Mouse (Mus musculus) forebrain, embryonic 13.5 days (tissue): ENCODE results near the gene Dhx16. TPM values are rescaled to one million over a fixed set of nuclear protein-coding genes. Genes with fewer than 3 reads are reported as not detected.

Experiments
- ATAC-seq: fragments of 200-750 bp; cut with Nextera tagmentation; 2 replicates; pipeline ENCODE4 v1.8.0; 2017
- H3K27ac ChIP-seq: fragments of 300-500 bp; sonication (generic); 2 replicates; pipeline ENCODE4 v1.5.1; 2015; ENCODE audit warnings: inconsistent platforms, mild to moderate bottlenecking, moderate library complexity
- H3K27me3 ChIP-seq: fragments of 300-500 bp; sonication (generic); 2 replicates; pipeline ENCODE4 v1.6.1; 2015; ENCODE audit warnings: mild to moderate bottlenecking, inconsistent platforms
- H3K36me3 ChIP-seq: fragments of 300-500 bp; sonication (generic); 2 replicates; pipeline ENCODE4 v1.6.1; 2015; ENCODE audit warnings: mild to moderate bottlenecking, inconsistent platforms; ENCODE audit not compliant: poor library complexity, severe bottlenecking
- H3K4me1 ChIP-seq: fragments of 300-500 bp; sonication (generic); 2 replicates; pipeline ENCODE4 v1.6.1; 2015; ENCODE audit warnings: inconsistent platforms
- H3K4me2 ChIP-seq: fragments of 300-500 bp; sonication (generic); 2 replicates; pipeline ENCODE4 v1.6.1; 2015; ENCODE audit warnings: inconsistent platforms, mild to moderate bottlenecking, moderate library complexity
- H3K4me3 ChIP-seq: fragments of 300-500 bp; sonication (generic); 2 replicates; pipeline ENCODE4 v1.5.1; 2015; ENCODE audit warnings: mild to moderate bottlenecking, inconsistent platforms
- H3K9ac ChIP-seq: fragments of 300-500 bp; sonication (generic); 2 replicates; pipeline ENCODE4 v1.6.1; 2015; ENCODE audit warnings: mild to moderate bottlenecking, inconsistent platforms
- H3K9me3 ChIP-seq: fragments of 300-500 bp; sonication (generic); replicated peaks from 2 replicates; pipeline ENCODE4 v1.6.1; 2016; ENCODE audit warnings: inconsistent platforms
- WGBS: fragments of 180-500 bp; shearing (Covaris S2); methylation state at CpG from one replicate; pipeline ENCODE4 v1.1.7; 2015; 5-methylcytosine and 5-hydroxymethylcytosine counted together
- polyA plus RNA-seq: library from polyadenylated mRNA; unstranded; fragments of >200 nt; fragmentation: Nextera tagmentation; extraction: Ambion mirVana; gene quantifications from 2 replicates; pipeline ENCODE4 v1.2.1, GENCODE M21; 2015

Gene Dhx16
- polyA plus RNA-seq, 1 experiment from 2014 or later = 38.6 TPM

DNA sequence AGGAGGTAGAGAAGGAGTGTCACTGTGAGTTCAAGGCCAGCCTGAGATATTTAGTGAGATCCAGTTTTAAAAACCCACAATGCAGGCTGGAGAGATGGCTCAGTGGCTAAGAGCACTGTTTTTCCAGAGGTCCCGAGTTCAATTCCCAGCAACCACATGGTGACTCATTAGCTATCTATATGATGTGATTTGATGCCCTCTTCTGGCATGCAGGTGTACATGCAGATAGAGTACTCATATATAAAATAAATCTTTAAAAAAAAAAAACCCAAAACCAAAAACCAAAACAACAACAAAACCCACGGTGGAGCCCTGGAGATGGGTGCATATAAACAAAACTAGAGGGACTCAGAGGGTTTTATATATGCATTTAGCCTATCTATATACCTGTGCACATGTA lies 28.0 kb downstream of the Dhx16 start:
- H3K36me3 ChIP-seq = peaks cover 78% of the 10 kb centered on the region
- H3K9ac ChIP-seq = 0 out of 2 replicates have a peak overlapping the region, but pooled peaks have one; percentile 85
- no peak for ATAC-seq
- no peak overlapping the region for H3K27ac ChIP-seq
- no peaks in the 10 kb centered on the region for H3K9me3 ChIP-seq
- peak overlapping the region; percentile 95 for H3K4me2 ChIP-seq
- WGBS = 84% methylated on average over 2 of the region's 2 CpGs
- no peaks in the 10 kb centered on the region for H3K27me3 ChIP-seq
- H3K4me3 ChIP-seq = peak overlapping the region; percentile 13; the same call in 1 of the 2 replicates
- H3K4me1 ChIP-seq = peaks cover 25% of the 10 kb centered on the region

- Histone ChIP-seq H3K27ac (peak overlapping the region; percentile 85), H3K9me3 (no peaks in the 10 kb centered on the region), H3K4me2 (peak overlapping the region; percentile 95), H3K4me3 (peak overlapping the region; percentile 74), H3K9ac (peak overlapping the region; percentile 85), H3K4me1 (peaks cover 25% of the 10 kb centered on the region), H3K36me3 (peaks cover 72% of the 10 kb centered on the region), H3K27me3 (no peaks in the 10 kb centered on the region)
- 24% methylated on average over 20 of the region's 20 CpGs for WGBS
- peak; percentile 34 for ATAC-seq
Observed at GRCm38 (mm10) chr17:35909186-35909918, 29.7 kb downstream of the Dhx16 start.

- Histone ChIP-seq H3K27me3 (no peaks in the 10 kb centered on the region), H3K4me3 (peak within 1 kb of the TSS; percentile 74), H3K9me3 (no peaks in the 10 kb centered on the region), H3K4me1 (peaks cover 25% of the 10 kb centered on the region), H3K27ac (peak within 1 kb of the TSS; percentile 85), H3K36me3 (peaks cover 68% of the 10 kb centered on the region), H3K9ac (peak within 1 kb of the TSS; percentile 85), H3K4me2 (peak within 1 kb of the TSS; percentile 95)
- WGBS = 3% methylated on average over 24 of the region's 25 CpGs
- ATAC-seq = peak; percentile 94
Observed at GRCm38 (mm10) chr17:35909919-35910369, 30.3 kb downstream of the Dhx16 start, which contains the start of gene Atat1. Atat1 (minus strand) TSS chr17:35910075.

- no peak for ATAC-seq
- Histone ChIP-seq H3K4me3 (no peak overlapping the region), H3K9me3 (no peaks in the 10 kb centered on the region), H3K27ac (no peak overlapping the region), H3K36me3 (peaks cover 32% of the 10 kb centered on the region; the same call in 1 of the 2 replicates), H3K9ac (no peak overlapping the region), H3K4me1 (peaks cover 15% of the 10 kb centered on the region), H3K27me3 (no peaks in the 10 kb centered on the region), H3K4me2 (peak overlapping the region; percentile 73)
- WGBS = 84% methylated on average over 6 of the region's 6 CpGs
Observed at GRCm38 (mm10) chr17:35914975-35915374, 35.4 kb downstream of the Dhx16 start.

- no peak; the same call in 1 of the 2 replicates for ATAC-seq
- no peaks in the 10 kb centered on the region for H3K9me3 ChIP-seq
- 3% methylated on average over 28 of the region's 28 CpGs for WGBS
- H3K36me3 ChIP-seq = peaks cover 32% of the 10 kb centered on the region; the same call in 1 of the 2 replicates
- H3K27ac ChIP-seq = peak overlapping the region; percentile 99
- no peaks in the 10 kb centered on the region for H3K27me3 ChIP-seq
- peak overlapping the region; percentile 63 for H3K9ac ChIP-seq
- H3K4me1 ChIP-seq = peaks cover 23% of the 10 kb centered on the region
- H3K4me2 ChIP-seq = peak overlapping the region; percentile 73
- H3K4me3 ChIP-seq = peak overlapping the region; percentile 76
Observed at GRCm38 (mm10) chr17:35915538-35916296, 36.1 kb downstream of the Dhx16 start.

GRCm38 (mm10) chr17:35916297-35917142 lies 36.9 kb downstream of the Dhx16 start, which contains the start of the genes Mrps18b and Ppp1r10:
Mrps18b (minus strand) TSS chr17:35916389.
Ppp1r10 (plus strand) TSS chr17:35916434.
- Histone ChIP-seq H3K9ac (peak within 1 kb of the TSS; percentile 98), H3K4me1 (peaks cover 31% of the 10 kb centered on the region), H3K4me2 (peak within 1 kb of the TSS; percentile 79), H3K27ac (peak within 1 kb of the TSS; percentile 99), H3K36me3 (peaks cover 24% of the 10 kb centered on the region; the same call in 1 of the 2 replicates), H3K9me3 (no peaks in the 10 kb centered on the region), H3K27me3 (no peaks in the 10 kb centered on the region), H3K4me3 (peak within 1 kb of the TSS; percentile 76)
- WGBS = under 1% methylated on average over 83 of the region's 83 CpGs
- ATAC-seq = peak; percentile 93

- H3K4me3 ChIP-seq = peak overlapping the region; percentile 76
- H3K9ac ChIP-seq = peak overlapping the region; percentile 98
- 0% methylated on average over 8 of the region's 8 CpGs for WGBS
- peak overlapping the region; percentile 79 for H3K4me2 ChIP-seq
- peaks cover 35% of the 10 kb centered on the region for H3K4me1 ChIP-seq
- no peaks in the 10 kb centered on the region for H3K9me3 ChIP-seq
- H3K27ac ChIP-seq = peak overlapping the region; percentile 99
- H3K36me3 ChIP-seq = peaks cover 18% of the 10 kb centered on the region; the same call in 1 of the 2 replicates
- H3K27me3 ChIP-seq = no peaks in the 10 kb centered on the region
- no peak for ATAC-seq
Observed at GRCm38 (mm10) chr17:35917143-35917462, 37.5 kb downstream of the Dhx16 start.

GRCm38 (mm10) chr17:35917463-35918251 lies 38.0 kb downstream of the Dhx16 start:
- Histone ChIP-seq H3K9ac (peak overlapping the region; percentile 98), H3K27ac (peak overlapping the region; percentile 99), H3K27me3 (no peaks in the 10 kb centered on the region), H3K4me3 (peak overlapping the region; percentile 76), H3K9me3 (no peaks in the 10 kb centered on the region), H3K36me3 (peaks cover 13% of the 10 kb centered on the region; the same call in 1 of the 2 replicates), H3K4me1 (peaks cover 35% of the 10 kb centered on the region), H3K4me2 (peak overlapping the region; percentile 79)
- peak; percentile 11 for ATAC-seq
- WGBS = 0% methylated on average over 13 of the region's 13 CpGs

DNA sequence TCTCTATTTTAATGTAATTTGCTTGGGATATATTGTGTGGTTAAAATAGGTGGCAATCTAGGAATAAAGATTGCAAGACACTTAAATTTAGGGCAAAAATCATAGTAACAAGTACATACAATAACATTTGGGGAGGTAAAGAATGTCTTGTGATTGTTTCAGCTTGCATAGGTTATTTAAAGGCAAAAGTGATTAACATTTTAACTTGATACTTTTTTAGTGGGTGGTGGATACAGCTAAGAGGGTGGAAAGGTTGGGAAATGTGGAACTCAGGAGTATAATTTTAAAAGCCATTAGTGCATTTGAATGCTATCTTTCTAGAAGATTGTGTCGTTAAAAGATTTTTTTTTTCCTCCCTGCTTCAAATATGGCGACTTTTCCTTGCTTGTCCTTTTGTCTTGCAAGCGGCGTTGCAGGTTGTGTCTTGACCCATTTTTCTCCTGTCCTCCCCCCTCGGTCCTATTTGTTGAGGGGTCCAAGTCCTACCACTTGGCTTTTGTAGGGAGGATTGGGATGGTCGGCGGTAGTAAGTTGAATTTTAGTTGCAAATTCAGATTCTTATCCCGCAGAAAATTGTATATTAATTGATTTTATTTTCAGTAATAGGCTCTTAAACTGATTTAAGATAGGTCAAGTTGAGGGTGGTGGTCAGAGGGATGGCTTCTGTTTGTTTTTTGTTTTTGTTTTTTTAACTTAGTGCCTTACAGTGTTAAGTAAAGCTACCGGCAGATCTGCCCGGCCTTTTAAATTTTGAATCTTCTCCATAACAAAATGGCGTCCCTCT lies 38.8 kb downstream of the Dhx16 start:
- peak overlapping the region; percentile 98 for H3K9ac ChIP-seq
- H3K4me3 ChIP-seq = peak overlapping the region; percentile 76
- WGBS = under 1% methylated on average over 11 of the region's 11 CpGs
- H3K9me3 ChIP-seq = no peaks in the 10 kb centered on the region
- peaks cover 35% of the 10 kb centered on the region for H3K4me1 ChIP-seq
- no peak for ATAC-seq
- peak overlapping the region; percentile 79 for H3K4me2 ChIP-seq
- peaks cover 12% of the 10 kb centered on the region for H3K36me3 ChIP-seq
- peak overlapping the region; percentile 99 for H3K27ac ChIP-seq
- no peaks in the 10 kb centered on the region for H3K27me3 ChIP-seq

DNA sequence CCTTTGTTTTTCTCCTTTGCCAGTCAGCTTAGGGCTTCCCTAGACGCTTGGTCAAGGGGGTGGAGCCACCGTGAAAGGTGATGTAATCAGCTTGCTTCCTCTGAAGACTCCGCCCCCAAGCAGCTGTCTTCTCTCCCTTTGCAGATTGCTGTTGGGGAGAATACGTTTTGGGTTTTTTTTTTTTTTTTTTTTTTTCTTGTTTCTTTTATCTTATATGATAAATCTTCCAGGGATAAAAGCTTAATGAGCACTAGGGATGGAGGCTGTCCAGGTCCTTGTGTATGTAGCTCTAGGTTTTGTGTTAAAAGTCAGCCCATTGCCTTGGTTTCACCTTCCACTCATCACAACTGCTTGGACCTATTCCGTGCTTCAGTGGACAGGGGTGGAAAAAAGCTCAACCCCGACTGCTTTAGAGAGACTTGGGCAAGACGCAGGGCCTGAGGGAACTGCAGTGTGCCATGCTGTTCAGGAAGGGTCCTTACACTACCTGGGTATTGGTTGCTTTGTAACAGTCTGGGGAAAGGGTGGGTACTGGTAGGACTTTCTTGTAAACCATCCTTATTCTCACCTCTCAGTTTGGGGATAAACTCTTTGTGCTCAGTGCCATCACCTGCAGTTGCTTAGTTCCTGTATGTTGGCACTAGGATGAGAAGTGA lies 39.6 kb downstream of the Dhx16 start:
- Histone ChIP-seq H3K9ac (peak overlapping the region; percentile 98), H3K36me3 (peaks cover 16% of the 10 kb centered on the region), H3K4me3 (peak overlapping the region; percentile 76), H3K4me2 (peak overlapping the region; percentile 79), H3K27me3 (no peaks in the 10 kb centered on the region), H3K27ac (peak overlapping the region; percentile 99), H3K9me3 (no peaks in the 10 kb centered on the region), H3K4me1 (peaks cover 35% of the 10 kb centered on the region)
- ATAC-seq = peak; percentile 46
- WGBS = 10% methylated on average over 7 of the region's 7 CpGs
